Mouse (Mus musculus) limb, embryonic 12.5 days (tissue): ENCODE data around the gene Prkcz. TPM values are rescaled to one million over a fixed set of nuclear protein-coding genes. Genes with fewer than 3 reads are reported as not detected.

Source experiments
- ATAC-seq: fragments of 200-750 bp; cut with Nextera tagmentation; 2 replicates; pipeline ENCODE4 v1.8.0; 2017; ENCODE audit warnings: low read depth, moderate TSS enrichment; ENCODE audit not compliant: insufficient number of reproducible peaks, insufficient read depth, low FRiP score, low TSS enrichment
- H3K27ac ChIP-seq: fragments of 300-500 bp; sonication (generic); 2 replicates; pipeline ENCODE4 v1.5.1; 2016; ENCODE audit warnings: mild to moderate bottlenecking, moderate library complexity
- H3K27me3 ChIP-seq: fragments of 300-500 bp; sonication (generic); 2 replicates; pipeline ENCODE4 v1.6.1; 2016; ENCODE audit warnings: mild to moderate bottlenecking, moderate library complexity
- H3K36me3 ChIP-seq: fragments of 300-500 bp; sonication (generic); 2 replicates; pipeline ENCODE4 v1.6.1; 2016; ENCODE audit warnings: mild to moderate bottlenecking, moderate library complexity
- H3K4me1 ChIP-seq: fragments of 300-500 bp; sonication (generic); replicated peaks from 2 replicates; pipeline ENCODE4 v1.6.1; 2016
- H3K4me2 ChIP-seq: fragments of 300-500 bp; sonication (generic); 2 replicates; pipeline ENCODE4 v1.6.1; 2016; ENCODE audit warnings: mild to moderate bottlenecking, moderate library complexity
- H3K4me3 ChIP-seq: fragments of 300-500 bp; sonication (generic); replicated peaks from 2 replicates; pipeline ENCODE4 v1.5.1; 2016; ENCODE audit warnings: mild to moderate bottlenecking
- H3K9ac ChIP-seq: fragments of 300-500 bp; sonication (generic); replicated peaks from 2 replicates; pipeline ENCODE4 v1.6.1; 2016; ENCODE audit warnings: mild to moderate bottlenecking, moderate library complexity
- H3K9me3 ChIP-seq: fragments of 300-500 bp; sonication (generic); 2 replicates; pipeline ENCODE4 v1.6.1; 2016; ENCODE audit warnings: mild to moderate bottlenecking, moderate library complexity
- WGBS: fragments of 180-500 bp; shearing (Covaris S2); methylation state at CpG from one replicate; pipeline ENCODE4 v1.1.7; 2016; 5-methylcytosine and 5-hydroxymethylcytosine counted together
- polyA plus RNA-seq: library from polyadenylated mRNA; unstranded; fragments of >200 nt; fragmentation: Nextera tagmentation; extraction: Ambion mirVana; gene quantifications from 2 replicates; pipeline ENCODE4 v1.2.1, GENCODE M21; 2016

Gene Prkcz
- polyA plus RNA-seq: 7.9 and 9.0 TPM in 2 replicates

- Histone ChIP-seq H3K9me3 (no peaks in the 10 kb centered on the region), H3K36me3 (no peaks in the 10 kb centered on the region), H3K4me3 (peak within 1 kb of the TSS; percentile 52), H3K27ac (no peak within 1 kb of the TSS), H3K4me2 (peak within 1 kb of the TSS; percentile 63), H3K9ac (peak within 1 kb of the TSS; percentile 34; the same call in 1 of the 2 replicates), H3K4me1 (peaks cover 11% of the 10 kb centered on the region; the same call in 1 of the 2 replicates), H3K27me3 (peaks cover 98% of the 10 kb centered on the region)
- ATAC-seq: peak; percentile 82
- under 1% methylated on average over 50 of the region's 51 CpGs for WGBS
Measured at GRCm38 (mm10) chr4:155361303-155361791, at the start of gene Prkcz. TSS of gene Prkcz (minus strand) at chr4:155361361.

- Histone ChIP-seq H3K4me2 (peak within 1 kb of the TSS; percentile 79), H3K27ac (peak within 1 kb of the TSS; percentile 32; the same call in 1 of the 2 replicates), H3K27me3 (no peaks in the 10 kb centered on the region), H3K4me1 (peaks cover 8% of the 10 kb centered on the region; the same call in 1 of the 2 replicates), H3K9me3 (peaks cover 3% of the 10 kb centered on the region; the same call in 1 of the 2 replicates), H3K4me3 (peak within 1 kb of the TSS; percentile 58), H3K9ac (peak within 1 kb of the TSS; percentile 51), H3K36me3 (no peaks in the 10 kb centered on the region)
- ATAC-seq: peak; percentile 91
- WGBS: under 1% methylated on average over 35 of the region's 35 CpGs
Measured at GRCm38 (mm10) chr4:155409058-155409776, 48.1 kb upstream of the Prkcz start, which contains the start of gene Cfap74. TSS of gene Cfap74 (plus strand) at chr4:155409190.

GRCm38 (mm10) chr4:155408695-155409057, 47.5 kb upstream of the Prkcz start:
- ATAC-seq: peak; percentile 33; the same call in 1 of the 2 replicates

GRCm38 (mm10) chr4:155402489-155402888, 41.3 kb upstream of the Prkcz start:
- Histone ChIP-seq H3K36me3 (no peaks in the 10 kb centered on the region), H3K4me2 (no peak overlapping the region), H3K9me3 (peaks cover 5% of the 10 kb centered on the region; the same call in 1 of the 2 replicates), H3K27me3 (peaks cover 35% of the 10 kb centered on the region), H3K4me3 (no peak overlapping the region), H3K27ac (no peak overlapping the region), H3K4me1 (peaks cover 13% of the 10 kb centered on the region), H3K9ac (no peak overlapping the region)
- ATAC-seq: no peak
- WGBS: 53% methylated on average over 1 of the region's 1 CpGs

More at GRCm38 (mm10) chr4:155408695-155409057, 47.5 kb upstream of the Prkcz start:
- Histone ChIP-seq H3K4me1 (peaks cover 8% of the 10 kb centered on the region; the same call in 1 of the 2 replicates), H3K27me3 (no peaks in the 10 kb centered on the region), H3K36me3 (no peaks in the 10 kb centered on the region), H3K4me2 (peak overlapping the region; percentile 79), H3K9me3 (peaks cover 5% of the 10 kb centered on the region; the same call in 1 of the 2 replicates), H3K4me3 (peak overlapping the region; percentile 58), H3K9ac (peak overlapping the region; percentile 51; the same call in 1 of the 2 replicates), H3K27ac (no peak overlapping the region)
- WGBS: 3% methylated on average over 8 of the region's 8 CpGs

- Histone ChIP-seq H3K27me3 (peaks cover 48% of the 10 kb centered on the region), H3K36me3 (no peaks in the 10 kb centered on the region), H3K4me3 (no peak overlapping the region), H3K9me3 (peaks cover 5% of the 10 kb centered on the region; the same call in 1 of the 2 replicates), H3K4me2 (no peak overlapping the region), H3K9ac (no peak overlapping the region), H3K4me1 (peaks cover 13% of the 10 kb centered on the region), H3K27ac (no peak overlapping the region)
- no peak for ATAC-seq
- WGBS: 76% methylated on average over 7 of the region's 7 CpGs
Measured at GRCm38 (mm10) chr4:155401121-155401520, 40.0 kb upstream of the Prkcz start.

- H3K9ac ChIP-seq: no peak overlapping the region; the same call in 1 of the 2 replicates
- ATAC-seq: no peak
- no peaks in the 10 kb centered on the region for H3K36me3 ChIP-seq
- no peaks in the 10 kb centered on the region for H3K9me3 ChIP-seq
- H3K4me2 ChIP-seq: peak overlapping the region; percentile 77
- peaks cover 9% of the 10 kb centered on the region for H3K4me1 ChIP-seq
- peaks cover 56% of the 10 kb centered on the region for H3K27me3 ChIP-seq
- WGBS: 2% methylated on average over 9 of the region's 9 CpGs
- H3K27ac ChIP-seq: no peak overlapping the region
- peak overlapping the region; percentile 39 for H3K4me3 ChIP-seq
Measured at GRCm38 (mm10) chr4:155398222-155398540, 37.0 kb upstream of the Prkcz start.

GRCm38 (mm10) chr4:155397511-155398221, 36.5 kb upstream of the Prkcz start, which contains the start of gene Gabrd:
TSS of gene Gabrd (minus strand) at chr4:155398112.
- no peak for ATAC-seq
- Histone ChIP-seq H3K4me1 (peaks cover 8% of the 10 kb centered on the region), H3K4me3 (peak within 1 kb of the TSS; percentile 39), H3K27ac (no peak within 1 kb of the TSS), H3K4me2 (peak within 1 kb of the TSS; percentile 77), H3K36me3 (no peaks in the 10 kb centered on the region), H3K9me3 (no peaks in the 10 kb centered on the region), H3K9ac (no peak within 1 kb of the TSS; the same call in 1 of the 2 replicates), H3K27me3 (peaks cover 61% of the 10 kb centered on the region)
- WGBS: under 1% methylated on average over 44 of the region's 57 CpGs

- Histone ChIP-seq H3K27me3 (peaks cover 63% of the 10 kb centered on the region), H3K36me3 (no peaks in the 10 kb centered on the region), H3K4me1 (peaks cover 8% of the 10 kb centered on the region), H3K4me2 (no peak overlapping the region), H3K27ac (no peak overlapping the region), H3K9ac (no peak overlapping the region), H3K4me3 (no peak overlapping the region), H3K9me3 (no peaks in the 10 kb centered on the region)
- ATAC-seq: no peak
- 86% methylated on average over 4 of the region's 4 CpGs for WGBS
Measured at GRCm38 (mm10) chr4:155396751-155397150, 35.6 kb upstream of the Prkcz start.

GRCm38 (mm10) chr4:155395471-155395870, 34.3 kb upstream of the Prkcz start:
- no peak overlapping the region for H3K27ac ChIP-seq
- no peaks in the 10 kb centered on the region for H3K9me3 ChIP-seq
- no peak overlapping the region for H3K4me2 ChIP-seq
- no peaks in the 10 kb centered on the region for H3K36me3 ChIP-seq
- peaks cover 55% of the 10 kb centered on the region for H3K27me3 ChIP-seq
- no peak overlapping the region for H3K9ac ChIP-seq
- no peak for ATAC-seq
- WGBS: 83% methylated on average over 5 of the region's 5 CpGs
- peaks cover 8% of the 10 kb centered on the region for H3K4me1 ChIP-seq
- no peak overlapping the region for H3K4me3 ChIP-seq

- Histone ChIP-seq H3K36me3 (no peaks in the 10 kb centered on the region), H3K9ac (no peak overlapping the region), H3K4me3 (no peak overlapping the region), H3K27ac (no peak overlapping the region), H3K4me2 (no peak overlapping the region), H3K9me3 (no peaks in the 10 kb centered on the region), H3K4me1 (no peaks in the 10 kb centered on the region), H3K27me3 (peaks cover 17% of the 10 kb centered on the region)
- ATAC-seq: no peak
- 85% methylated on average over 8 of the region's 8 CpGs for WGBS
Measured at GRCm38 (mm10) chr4:155387166-155387565, 26.0 kb upstream of the Prkcz start.

- Histone ChIP-seq H3K27me3 (peaks cover 21% of the 10 kb centered on the region), H3K4me3 (no peak overlapping the region), H3K9me3 (no peaks in the 10 kb centered on the region), H3K4me1 (no peaks in the 10 kb centered on the region), H3K36me3 (no peaks in the 10 kb centered on the region), H3K9ac (no peak overlapping the region), H3K27ac (no peak overlapping the region), H3K4me2 (no peak overlapping the region)
- WGBS: 77% methylated on average over 4 of the region's 4 CpGs
- no peak for ATAC-seq
Measured at GRCm38 (mm10) chr4:155383326-155383725, 22.2 kb upstream of the Prkcz start.
